Mouse (Mus musculus): ENCODE measurements around the gene Hic2. TPM values are rescaled to one million over a fixed set of nuclear protein-coding genes. Genes with fewer than 3 reads are reported as not detected.

The Hic2 gene
- polyA plus RNA-seq, 1 experiment from 2014 or later, result 7.2 TPM

- Histone ChIP-seq H3K9ac (no peak overlapping the region), H3K27ac (no peak overlapping the region), H3K27me3 (no peaks in the 10 kb centered on the region), H3K4me3 (no peak overlapping the region), H3K9me3 (replicated peaks) (no peaks in the 10 kb centered on the region), H3K36me3 (ENCODE audit: poor library complexity, severe bottlenecking) (peaks cover 79% of the 10 kb centered on the region), H3K4me2 (no peak overlapping the region), H3K4me1 (no peaks in the 10 kb centered on the region)
- no peak for ATAC-seq
- WGBS, result 98% methylated on average over 2 of the region's 2 CpGs
Measured at GRCm38 (mm10) chr16:17291016-17291415, 57.6 kb downstream of the Hic2 start.

GRCm38 (mm10) chr16:17292751-17293150 lies 59.4 kb downstream of the Hic2 start:
- H3K27ac ChIP-seq, result no peak overlapping the region
- H3K4me3 ChIP-seq, result no peak overlapping the region
- H3K9me3 ChIP-seq (replicated peaks), result no peaks in the 10 kb centered on the region
- 6% methylated on average over 2 of the region's 2 CpGs for WGBS
- no peak overlapping the region for H3K9ac ChIP-seq
- no peaks in the 10 kb centered on the region for H3K27me3 ChIP-seq
- no peaks in the 10 kb centered on the region for H3K4me1 ChIP-seq
- H3K4me2 ChIP-seq, result no peak overlapping the region
- H3K36me3 ChIP-seq (ENCODE audit: poor library complexity, severe bottlenecking), result peaks cover 79% of the 10 kb centered on the region
- peak; percentile 53; the same call in 1 of the 2 replicates for ATAC-seq

- H3K9me3 ChIP-seq (replicated peaks), result no peaks in the 10 kb centered on the region
- H3K4me2 ChIP-seq, result no peak overlapping the region
- no peak overlapping the region for H3K27ac ChIP-seq
- no peak overlapping the region for H3K9ac ChIP-seq
- no peak overlapping the region for H3K4me3 ChIP-seq
- WGBS, result 97% methylated on average over 3 of the region's 3 CpGs
- peaks cover 95% of the 10 kb centered on the region for H3K36me3 ChIP-seq (ENCODE audit: poor library complexity, severe bottlenecking)
- no peak for ATAC-seq
- no peaks in the 10 kb centered on the region for H3K27me3 ChIP-seq
- no peaks in the 10 kb centered on the region for H3K4me1 ChIP-seq
Measured at GRCm38 (mm10) chr16:17300818-17301217, 67.4 kb downstream of the Hic2 start.

GRCm38 (mm10) chr16:17303521-17304245 lies 70.3 kb downstream of the Hic2 start:
- no peak overlapping the region for H3K27ac ChIP-seq
- no peak overlapping the region for H3K4me2 ChIP-seq
- WGBS, result 88% methylated on average over 5 of the region's 5 CpGs
- no peak overlapping the region for H3K4me3 ChIP-seq
- H3K27me3 ChIP-seq, result no peaks in the 10 kb centered on the region
- H3K4me1 ChIP-seq, result no peaks in the 10 kb centered on the region
- peaks cover 91% of the 10 kb centered on the region for H3K36me3 ChIP-seq (ENCODE audit: poor library complexity, severe bottlenecking)
- no peak overlapping the region for H3K9ac ChIP-seq
- H3K9me3 ChIP-seq (replicated peaks), result no peaks in the 10 kb centered on the region
- no peak for ATAC-seq

- Histone ChIP-seq H3K4me1 (no peaks in the 10 kb centered on the region), H3K4me3 (no peak overlapping the region), H3K36me3 (ENCODE audit: poor library complexity, severe bottlenecking) (peaks cover 89% of the 10 kb centered on the region), H3K27me3 (no peaks in the 10 kb centered on the region), H3K27ac (no peak overlapping the region), H3K9me3 (replicated peaks) (no peaks in the 10 kb centered on the region), H3K9ac (no peak overlapping the region), H3K4me2 (no peak overlapping the region)
- no peak for ATAC-seq
- WGBS, result 92% methylated on average over 5 of the region's 5 CpGs
Measured at GRCm38 (mm10) chr16:17307461-17307860, 74.1 kb downstream of the Hic2 start.

- WGBS, result 94% methylated on average over 10 of the region's 10 CpGs
- no peak overlapping the region for H3K27ac ChIP-seq
- H3K36me3 ChIP-seq (ENCODE audit: poor library complexity, severe bottlenecking), result peaks cover 88% of the 10 kb centered on the region
- ATAC-seq, result no peak
- H3K4me2 ChIP-seq, result no peak overlapping the region
- no peak overlapping the region for H3K4me3 ChIP-seq
- H3K27me3 ChIP-seq, result no peaks in the 10 kb centered on the region
- H3K9ac ChIP-seq, result no peak overlapping the region
- H3K9me3 ChIP-seq (replicated peaks), result no peaks in the 10 kb centered on the region
- H3K4me1 ChIP-seq, result no peaks in the 10 kb centered on the region
Measured at GRCm38 (mm10) chr16:17309036-17309435, 75.7 kb downstream of the Hic2 start.

- no peaks in the 10 kb centered on the region for H3K4me1 ChIP-seq
- H3K27me3 ChIP-seq, result no peaks in the 10 kb centered on the region
- peaks cover 93% of the 10 kb centered on the region for H3K36me3 ChIP-seq (ENCODE audit: poor library complexity, severe bottlenecking)
- H3K4me3 ChIP-seq, result no peak overlapping the region
- no peak overlapping the region for H3K4me2 ChIP-seq
- H3K9ac ChIP-seq, result no peak overlapping the region
- WGBS, result 93% methylated on average over 5 of the region's 5 CpGs
- no peaks in the 10 kb centered on the region for H3K9me3 ChIP-seq (replicated peaks)
- H3K27ac ChIP-seq, result no peak overlapping the region
- no peak for ATAC-seq
Measured at GRCm38 (mm10) chr16:17312531-17312930, 79.2 kb downstream of the Hic2 start.

Other genes starting within 250 kb of the Hic2 start
- gene Ypel1, start 163.9 kb upstream of the Hic2 start, polyA plus RNA-seq (2015; fragmentation: Nextera tagmentation; extraction: Ambion mirVana), result 145 and 151 TPM in 2 replicates
- 153 and 165 TPM in 2 replicates for gene Ppil2, start 122.3 kb upstream of the Hic2 start, polyA plus RNA-seq (2015; fragmentation: Nextera tagmentation; extraction: Ambion mirVana)
- 64.8 and 67.9 TPM in 2 replicates for gene 2610318N02Rik, start 108.4 kb upstream of the Hic2 start, polyA plus RNA-seq (2015; fragmentation: Nextera tagmentation; extraction: Ambion mirVana)
- gene Sdf2l1, start 101.2 kb upstream of the Hic2 start, polyA plus RNA-seq (2015; fragmentation: Nextera tagmentation; extraction: Ambion mirVana), result 54.6 and 57.5 TPM in 2 replicates
- gene Ydjc, start 89.0 kb upstream of the Hic2 start, polyA plus RNA-seq (2015; fragmentation: Nextera tagmentation; extraction: Ambion mirVana), result 11.1 and 12.8 TPM in 2 replicates
- gene Ccdc116, start 86.3 kb upstream of the Hic2 start, polyA plus RNA-seq (2015; fragmentation: Nextera tagmentation; extraction: Ambion mirVana), result 0.53 and 0.93 TPM in 2 replicates
- 359 and 360 TPM in 2 replicates for gene Ube2l3, start 30.9 kb upstream of the Hic2 start, polyA plus RNA-seq (2015; fragmentation: Nextera tagmentation; extraction: Ambion mirVana)
- gene Rimbp3, start 25.0 kb upstream of the Hic2 start, polyA plus RNA-seq (2015; fragmentation: Nextera tagmentation; extraction: Ambion mirVana), result 1.4 and 1.9 TPM in 2 replicates
- 14.2 and 15.4 TPM in 2 replicates for gene Tmem191c, start 42.5 kb downstream of the Hic2 start, polyA plus RNA-seq (2015; fragmentation: Nextera tagmentation; extraction: Ambion mirVana)
- 0.36 and 0.48 TPM in 2 replicates for gene Serpind1, start 97.8 kb downstream of the Hic2 start, polyA plus RNA-seq (2015; fragmentation: Nextera tagmentation; extraction: Ambion mirVana)
- gene Snap29, start 172.4 kb downstream of the Hic2 start, polyA plus RNA-seq (2015; fragmentation: Nextera tagmentation; extraction: Ambion mirVana), result 18.2 and 20.8 TPM in 2 replicates
- 44.1 and 50.0 TPM in 2 replicates for gene Pi4ka, start 172.7 kb downstream of the Hic2 start, polyA plus RNA-seq (2015; fragmentation: Nextera tagmentation; extraction: Ambion mirVana)
- gene Crkl, start 218.4 kb downstream of the Hic2 start, polyA plus RNA-seq (2015; fragmentation: Nextera tagmentation; extraction: Ambion mirVana), result 102 and 108 TPM in 2 replicates